Mouse (Mus musculus) heart, adult 2 months (tissue): ENCODE results near the gene Nfia.

Experiments used
- CTCF ChIP-seq: fragments of 200-600 bp; IDR thresholded peaks from 2 replicates; pipeline ENCODE4 v1.8.1; 2022; ENCODE audit warnings: antibody characterized with exemption, mild to moderate bottlenecking, moderate library complexity
- EP300 ChIP-seq: fragments of 200-500 bp; IDR thresholded peaks from 2 replicates; pipeline ENCODE4 v1.6.1; 2011; ENCODE audit warnings: low read depth, low read length, control low read depth; ENCODE audit not compliant: insufficient read depth
- POLR2A ChIP-seq: fragments of 200-500 bp; IDR thresholded peaks from 2 replicates; pipeline ENCODE4 v1.6.1; 2011; ENCODE audit warnings: mild to moderate bottlenecking, low read depth, low read length, control low read depth; ENCODE audit not compliant: insufficient read depth

DNA sequence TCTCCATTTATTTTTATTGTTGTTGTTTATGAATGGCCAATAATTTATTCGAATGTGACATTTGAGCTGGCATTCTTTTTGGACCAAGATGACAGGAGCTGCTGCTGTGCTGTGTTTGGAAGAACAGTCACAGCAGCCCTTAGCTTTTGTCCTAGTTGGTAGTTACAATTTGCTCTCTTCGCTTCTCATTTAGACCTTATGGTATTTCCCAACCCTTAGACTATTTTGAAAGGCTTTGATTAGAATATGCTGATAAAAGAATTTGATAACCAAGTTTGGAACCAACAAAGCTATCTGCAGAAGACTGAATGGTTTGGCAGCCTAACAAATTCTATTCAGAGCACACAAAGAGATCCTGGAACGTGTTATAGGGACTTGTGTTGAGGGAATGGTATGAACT lies 46.0 kb downstream of the Nfia start:
- TF ChIP-seq POLR2A (no peak), EP300 (no peak), CTCF (no peak)
